Mouse (Mus musculus) heart, adult 2 months (tissue): Measurements from ENCODE around the gene Tdgf1. TPM values are rescaled to one million over a fixed set of nuclear protein-coding genes. Genes with fewer than 3 reads are reported as not detected.
A peak's percentile ranks its signal among the peaks of the same experiment; 100 is the strongest.

Experiments
- DNase-seq, 2 experiments: peaks; one replicate each; pipeline ENCODE4 v3.0.0; 2021
- H3K27ac ChIP-seq: fragments of 200-600 bp; 2 replicates; pipeline ENCODE4 v1.8.1; 2022
- H3K27me3 ChIP-seq: fragments of 200-500 bp; 2 replicates; pipeline ENCODE4 v1.6.1; 2012; ENCODE audit warnings: mild to moderate bottlenecking, low read length, inconsistent platforms, mixed read lengths; ENCODE audit not compliant: control insufficient read depth, insufficient read depth
- H3K36me3 ChIP-seq: fragments of 200-500 bp; 2 replicates; pipeline ENCODE4 v1.6.1; 2012; ENCODE audit warnings: low read length, inconsistent platforms; ENCODE audit not compliant: control insufficient read depth, insufficient read depth
- H3K4me1 ChIP-seq: fragments of 200-500 bp; 2 replicates; pipeline ENCODE4 v1.6.1; 2011; ENCODE audit warnings: low read length; ENCODE audit not compliant: control insufficient read depth, insufficient read depth
- H3K4me3 ChIP-seq: fragments of 200-600 bp; 2 replicates; pipeline ENCODE4 v1.8.1; 2022
- H3K79me2 ChIP-seq: fragments of 200-500 bp; replicated peaks from 2 replicates; pipeline ENCODE4 v1.6.1; 2012; ENCODE audit warnings: mild to moderate bottlenecking, inconsistent platforms, low read length, moderate library complexity, mixed read lengths; ENCODE audit not compliant: control insufficient read depth, insufficient read depth
- H3K9ac ChIP-seq: fragments of 200-500 bp; 2 replicates; pipeline ENCODE4 v1.6.1; 2012; ENCODE audit warnings: low read depth, mild to moderate bottlenecking, control low read depth, inconsistent platforms, low read length, mixed read lengths
- CTCF ChIP-seq: fragments of 200-600 bp; IDR thresholded peaks from 2 replicates; pipeline ENCODE4 v1.8.1; 2022; ENCODE audit warnings: antibody characterized with exemption, mild to moderate bottlenecking, moderate library complexity
- EP300 ChIP-seq: fragments of 200-500 bp; IDR thresholded peaks from 2 replicates; pipeline ENCODE4 v1.6.1; 2011; ENCODE audit warnings: low read depth, low read length, control low read depth; ENCODE audit not compliant: insufficient read depth
- POLR2A ChIP-seq: fragments of 200-500 bp; IDR thresholded peaks from 2 replicates; pipeline ENCODE4 v1.6.1; 2011; ENCODE audit warnings: mild to moderate bottlenecking, low read depth, low read length, control low read depth; ENCODE audit not compliant: insufficient read depth
- WGBS: fragments of 180-500 bp; shearing (Covaris S2); methylation state at CpG from one replicate; pipeline ENCODE4 v1.1.7; 2018; 5-methylcytosine and 5-hydroxymethylcytosine counted together
- intact Hi-C: fragments of 180-260 bp; cut with DNase I; formaldehyde crosslinking; loops from one replicate; pipeline ENCODE4 v1.15.1; 2025
- polyA plus RNA-seq: library from polyadenylated mRNA; depleted of rRNA; stranded (reverse); fragments of >200 nt; gene quantifications from 2 replicates; pipeline ENCODE4 v1.2.3, GENCODE M21; 2012
- total RNA-seq, 2 experiments: library from RNA; stranded (reverse); gene quantifications; 2 replicates each; pipeline ENCODE4 v1.2.3; 2021

Tdgf1 gene
- total and polyA plus RNA-seq, 3 experiments: not detected

DNA sequence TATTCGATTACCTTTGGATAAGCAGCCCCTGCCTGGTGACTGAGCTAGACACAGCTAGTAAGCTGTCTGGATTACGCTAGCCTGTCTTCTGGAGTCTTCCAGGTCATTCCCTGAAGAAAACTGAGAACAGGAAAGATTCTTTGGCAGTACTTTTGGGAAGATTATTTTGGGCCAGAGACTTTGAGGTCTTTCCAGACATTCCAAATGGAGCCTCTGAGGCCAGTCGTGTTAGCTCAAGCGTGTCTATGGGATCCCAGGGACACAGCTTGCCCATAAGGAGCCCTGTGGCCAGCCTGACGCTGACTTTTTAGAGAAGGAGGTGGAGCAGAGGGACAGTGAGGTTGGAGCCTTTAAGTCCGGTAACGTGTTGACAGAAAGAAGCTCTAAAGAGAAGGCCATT, 10.0 kb downstream of the Tdgf1 start:
- Histone ChIP-seq H3K27me3 (no peaks in the 10 kb centered on the region), H3K79me2 (no peaks in the 10 kb centered on the region), H3K4me3 (no peak overlapping the region), H3K27ac (peak overlapping the region; percentile 43), H3K9ac (no peak overlapping the region), H3K4me1 (no peaks in the 10 kb centered on the region), H3K36me3 (no peaks in the 10 kb centered on the region)
- WGBS: 70% methylated on average over 7 of the region's 7 CpGs
- no peak for TF ChIP-seq EP300
- no peak for TF ChIP-seq POLR2A
- no peak for TF ChIP-seq CTCF
- DNase-seq: peak in 1 of 2 experiments; percentile 26
- intact Hi-C loops: no loop called here

DNA sequence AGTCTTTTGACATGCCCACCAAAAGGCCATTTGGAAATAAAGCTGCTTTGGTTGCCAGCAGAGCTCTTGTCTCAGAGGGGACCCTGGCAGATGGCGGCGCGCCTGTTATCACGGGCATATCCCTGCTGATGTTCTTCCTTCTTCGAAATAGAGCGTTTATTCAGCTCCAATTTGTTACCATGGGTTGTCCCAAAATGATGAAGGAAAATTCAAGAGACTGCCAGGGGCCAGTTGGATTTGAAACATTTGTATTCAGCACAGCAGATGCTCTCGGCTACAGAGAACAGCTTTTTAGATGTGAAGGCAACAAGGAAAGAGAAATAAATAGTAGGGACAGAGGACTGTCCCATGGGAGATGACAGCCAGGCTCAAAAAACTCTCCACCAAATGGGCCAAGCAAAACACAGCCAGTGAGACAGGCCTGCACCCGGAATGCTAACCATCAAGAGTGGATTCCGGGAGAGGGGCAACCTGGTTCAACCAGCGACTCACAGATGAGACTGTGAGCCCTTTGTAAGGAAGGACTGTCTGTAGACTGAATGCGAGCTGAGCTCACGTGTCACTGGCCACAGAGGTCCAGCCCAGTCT, 12.0 kb downstream of the Tdgf1 start:
- no peaks in the 10 kb centered on the region for H3K79me2 ChIP-seq
- no peaks in the 10 kb centered on the region for H3K36me3 ChIP-seq
- H3K27me3 ChIP-seq: no peaks in the 10 kb centered on the region
- H3K4me1 ChIP-seq: no peaks in the 10 kb centered on the region
- TF ChIP-seq POLR2A: no peak
- no peak for TF ChIP-seq CTCF
- no peak for TF ChIP-seq EP300
- DNase-seq: peak in 1 of 2 experiments; percentile 44
- 64% methylated on average over 12 of the region's 12 CpGs for WGBS
- H3K4me3 ChIP-seq: no peak overlapping the region
- no peak overlapping the region for H3K9ac ChIP-seq
- intact Hi-C loops: no loop called here
- peak overlapping the region; percentile 33 for H3K27ac ChIP-seq

DNA sequence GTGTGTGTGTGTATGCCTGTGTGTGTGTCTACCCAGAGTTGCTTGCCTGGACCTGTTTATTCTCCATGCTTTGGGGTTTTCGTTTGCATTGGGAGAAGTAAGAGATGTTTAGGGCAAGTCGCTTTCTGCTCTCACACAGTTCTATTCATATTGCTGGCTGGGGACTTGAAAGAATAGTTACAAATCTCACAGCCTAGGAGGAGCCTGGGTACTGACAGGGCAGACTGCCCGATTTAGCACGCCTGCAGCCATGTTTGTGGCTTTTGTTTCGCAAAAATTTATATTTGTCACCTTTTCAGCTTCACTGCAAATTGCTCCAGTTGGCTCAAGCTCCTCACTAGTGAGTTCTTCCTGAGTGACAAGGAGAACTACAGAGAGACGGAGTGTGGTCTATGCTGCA, 14.4 kb downstream of the Tdgf1 start:
- 84% methylated on average over 6 of the region's 6 CpGs for WGBS
- Histone ChIP-seq H3K4me1 (no peaks in the 10 kb centered on the region), H3K9ac (no peak overlapping the region), H3K27ac (no peak overlapping the region), H3K4me3 (no peak overlapping the region), H3K79me2 (no peaks in the 10 kb centered on the region), H3K27me3 (no peaks in the 10 kb centered on the region), H3K36me3 (no peaks in the 10 kb centered on the region)
- TF ChIP-seq POLR2A: no peak
- no peak for TF ChIP-seq CTCF
- TF ChIP-seq EP300: no peak
- intact Hi-C loops: no loop called here
- DNase-seq: no peak

DNA sequence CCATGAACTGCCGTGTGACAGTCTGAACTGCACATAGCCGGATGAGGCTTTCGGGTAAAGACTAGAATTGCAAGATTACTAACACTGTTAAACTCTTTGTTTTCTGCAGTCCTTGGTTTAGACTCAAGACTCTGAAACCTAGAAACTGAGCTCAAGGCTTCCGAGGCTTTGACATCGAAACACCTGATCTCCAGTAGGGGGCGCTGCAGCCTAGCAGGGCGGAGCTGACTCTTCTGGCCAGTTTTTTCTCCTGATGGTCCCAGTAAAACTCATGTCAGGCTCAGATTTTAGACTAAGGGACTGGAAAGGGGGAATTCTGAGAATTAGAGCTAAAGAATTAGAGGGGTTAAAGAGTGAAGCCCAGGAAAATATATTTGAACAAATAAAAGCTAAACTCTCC, 23.2 kb downstream of the Tdgf1 start:
- TF ChIP-seq EP300 (peak; percentile 84; the same call in 1 of the 2 replicates), POLR2A (no peak), CTCF (no peak; the same call in 1 of the 2 replicates)
- DNase-seq: peak; percentile 66 to 79
- H3K79me2 ChIP-seq: no peaks in the 10 kb centered on the region

GRCm38 (mm10) chr9:110920665-110921419, 25.1 kb downstream of the Tdgf1 start:
- Histone ChIP-seq H3K27ac (peak overlapping the region; percentile 81), H3K9ac (no peak overlapping the region; the same call in 1 of the 2 replicates), H3K79me2 (no peaks in the 10 kb centered on the region), H3K4me3 (no peak overlapping the region), H3K4me1 (peaks cover 1% of the 10 kb centered on the region), H3K36me3 (no peaks in the 10 kb centered on the region), H3K27me3 (no peaks in the 10 kb centered on the region)
- 55% methylated on average over 15 of the region's 15 CpGs for WGBS
- intact Hi-C loops: loop anchor here (2.0 to 5.0 kb wide), 2 partner anchors 40 to 76 kb away; partner anchors contain the start of gene Tmie
- no peak for TF ChIP-seq CTCF
- TF ChIP-seq EP300: 0 out of 2 replicates have a peak, but pooled peaks have one; percentile 45
- peak; percentile 36 to 46 for DNase-seq

More for the DNA sequence above, 23.2 kb downstream of the Tdgf1 start:
- Histone ChIP-seq H3K4me1 (peaks cover 1% of the 10 kb centered on the region), H3K4me3 (no peak overlapping the region), H3K27ac (no peak overlapping the region), H3K9ac (no peak overlapping the region), H3K36me3 (no peaks in the 10 kb centered on the region), H3K27me3 (no peaks in the 10 kb centered on the region)
- intact Hi-C loops: loop anchor here (1.0 to 5.0 kb wide), 3 partner anchors 32 to 150 kb away; no protein-coding TSS in a partner anchor
- WGBS: 13% methylated on average over 7 of the region's 7 CpGs

- 86% methylated on average over 7 of the region's 7 CpGs for WGBS
- Histone ChIP-seq H3K27ac (no peak within 1 kb of the TSS), H3K4me1 (no peaks in the 10 kb centered on the region; the same call in none of the 2 replicates), H3K79me2 (no peaks in the 10 kb centered on the region), H3K27me3 (no peaks in the 10 kb centered on the region), H3K9ac (no peak within 1 kb of the TSS), H3K36me3 (no peaks in the 10 kb centered on the region), H3K4me3 (no peak within 1 kb of the TSS)
- TF ChIP-seq EP300 (no peak), CTCF (no peak), POLR2A (no peak)
- intact Hi-C loops: no loop called here
- DNase-seq: no peak
These were observed 29.2 kb downstream of the Tdgf1 start, which contains the start of gene Fam240a for GRCm38 (mm10) chr9:110916786-110917185. TSS of gene Fam240a (minus strand) at chr9:110916861.
